In genomic region chr3:38538309-38538708, GRCm38 (mm10) we compare ENCODE assay signal across 15 mouse cellular contexts.
"Had no signal": no experiment of that assay in that cellular context is flagged by ENCODE, and none has a peak within 500 bp of the region (broad histone marks: within the 10 kb centered on the region; RNA-seq: fewer than 3 reads in every experiment).

No protein-coding gene starts in this region.

- H3K36me3 ChIP-seq: neural tube, embryonic 15.5 days; stomach, embryonic 15.5 days had no signal

- H3K27ac ChIP-seq: neural tube, embryonic 15.5 days; stomach, embryonic 15.5 days; stomach, postnatal 0 days had no signal

- H3K9me3 ChIP-seq: neural tube, embryonic 15.5 days; stomach, embryonic 15.5 days had no signal

- H3K4me2 ChIP-seq: neural tube, embryonic 15.5 days; stomach, embryonic 15.5 days had no signal

- H3K27me3 ChIP-seq: neural tube, embryonic 15.5 days; stomach, embryonic 15.5 days had no signal

- H3K4me1 ChIP-seq: neural tube, embryonic 15.5 days; stomach, embryonic 15.5 days had no signal

- H3K4me3 ChIP-seq: neural tube, embryonic 15.5 days; stomach, embryonic 15.5 days had no signal

- DNase-seq: retina, postnatal 1 day; right cerebral cortex, adult 18-20 months; right cerebral cortex, postnatal 14 days; right cerebral cortex, postnatal 25 days; right cerebral cortex, postnatal 4 days; spleen, adult 18-20 months; thymus, adult 18-20 months; thymus, adult 2 months; thymus, postnatal 14 days; thymus, postnatal 25 days; thymus, postnatal 36 days; thymus, postnatal 4 days had no signal

- H3K9ac ChIP-seq: neural tube, embryonic 15.5 days; stomach, embryonic 15.5 days had no signal
